Mouse (Mus musculus) kidney, postnatal 4 days (tissue): ENCODE data around the gene C1qtnf9.

Source experiments
- DNase-seq, 2 experiments: peaks; one replicate each; pipeline ENCODE4 v3.0.0; 2021; ENCODE audit warnings: mixed read lengths in 2 of 2

Gene C1qtnf9

GRCm38 (mm10) chr14:60767884-60768283 lies at the start of gene C1qtnf9:
Gene C1qtnf9, plus strand, starts transcription at chr14:60768134.
- DNase-seq = no peak

- no peak for DNase-seq
Observed at GRCm38 (mm10) chr14:60721304-60721703, 46.6 kb upstream of the C1qtnf9 start.

GRCm38 (mm10) chr14:60721938-60722337 lies 46.0 kb upstream of the C1qtnf9 start:
- DNase-seq = no peak

DNA sequence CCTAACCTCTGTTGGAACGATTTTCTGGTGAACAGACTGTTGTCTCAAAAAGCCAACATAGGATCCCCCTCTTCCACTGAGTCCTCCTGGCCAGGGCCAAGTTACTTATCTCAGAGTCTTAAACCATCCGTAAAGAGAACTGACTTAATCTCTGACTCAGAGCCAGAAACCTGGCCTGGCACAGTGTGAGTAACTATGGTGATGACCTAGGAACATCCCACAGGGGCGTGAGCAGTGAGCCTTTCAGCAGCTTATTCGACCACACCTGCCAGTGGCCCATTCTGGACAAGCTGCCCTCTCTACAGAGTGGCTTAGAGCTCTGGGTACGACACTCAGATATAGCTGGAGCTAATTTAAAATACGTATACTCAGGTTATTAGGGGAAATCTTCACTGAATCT lies 41.8 kb upstream of the C1qtnf9 start:
- peak; percentile 50 to 66 for DNase-seq

DNA sequence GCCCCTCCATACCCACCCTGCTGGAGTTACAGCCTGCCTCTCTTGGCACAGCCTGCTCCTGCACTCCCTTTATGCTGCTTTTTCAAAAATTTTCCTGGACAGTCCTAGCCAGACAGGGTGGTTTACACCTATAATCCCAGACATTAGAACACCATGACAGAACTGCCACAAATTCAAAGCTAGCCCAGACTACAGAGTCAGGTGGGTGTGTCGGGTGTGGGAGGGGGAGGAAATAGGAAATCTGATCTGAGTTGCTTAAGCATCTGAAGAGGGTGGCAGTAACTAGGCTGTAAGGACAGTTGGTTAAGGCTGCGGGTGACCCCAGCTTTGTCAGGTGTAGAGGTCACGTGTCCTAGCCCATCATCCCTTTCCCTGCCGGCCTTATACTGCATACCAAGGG lies 40.8 kb upstream of the C1qtnf9 start:
- DNase-seq = no peak

DNA sequence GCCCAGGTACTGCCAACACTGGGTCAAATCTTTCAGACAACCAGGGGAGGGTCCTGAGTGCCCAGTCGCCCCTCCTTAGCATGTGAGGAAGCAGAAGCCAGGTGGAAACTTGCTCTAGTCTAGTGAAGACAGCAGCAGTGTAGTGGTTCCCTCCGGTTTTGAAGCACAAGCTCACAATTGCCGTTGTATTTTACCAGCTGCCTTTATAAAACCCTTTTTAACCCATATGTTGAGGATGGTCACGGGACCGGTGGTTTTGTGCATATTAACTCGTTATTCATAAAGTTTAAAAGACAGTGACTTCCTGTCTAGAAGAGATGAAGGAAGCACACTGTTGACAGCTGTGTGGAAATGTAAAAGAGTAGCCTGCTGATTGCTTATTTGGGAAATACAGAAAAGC lies 35.9 kb upstream of the C1qtnf9 start:
- DNase-seq = no peak

DNA sequence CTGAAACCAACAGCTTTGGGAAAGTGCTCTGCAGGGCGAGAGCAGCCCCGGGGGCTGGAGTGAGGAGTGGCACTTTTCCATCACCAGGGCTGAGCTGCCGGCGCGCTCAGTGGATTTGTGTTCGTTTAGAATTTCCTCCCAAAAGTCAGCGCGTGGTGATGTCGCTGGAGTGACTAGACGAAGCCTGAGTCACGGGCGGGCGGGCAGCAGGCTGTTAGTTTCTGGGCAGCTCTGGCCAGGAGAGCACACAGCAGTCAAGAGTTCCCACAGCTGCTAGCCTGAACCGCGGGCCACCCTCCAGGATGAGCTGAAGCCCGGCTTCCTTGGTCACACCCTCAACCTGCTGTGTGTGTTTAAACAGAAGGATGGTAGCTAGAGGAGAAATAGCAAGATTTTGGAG lies 35.1 kb upstream of the C1qtnf9 start:
- peak; percentile 68 to 77 for DNase-seq

DNA sequence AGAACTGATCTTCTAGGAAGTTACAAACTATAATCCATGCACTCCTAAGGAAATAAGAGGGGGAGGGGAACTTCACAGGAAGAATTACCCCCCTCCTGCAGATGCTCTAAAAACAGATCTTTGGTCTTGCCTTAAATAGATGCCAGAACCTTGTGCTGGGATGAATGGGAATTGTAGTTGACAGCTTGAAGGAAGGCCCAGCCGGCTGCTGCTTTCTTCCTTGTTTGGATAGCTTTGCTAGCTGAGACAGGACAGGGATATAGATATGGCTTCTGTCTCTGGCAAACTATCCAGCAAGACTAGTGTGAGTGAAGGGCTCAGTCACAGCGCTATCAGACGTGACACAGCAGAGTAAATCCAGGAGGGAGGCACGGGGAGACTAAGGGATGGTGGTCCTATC lies 34.2 kb upstream of the C1qtnf9 start:
- DNase-seq = no peak

- DNase-seq = no peak
Observed at GRCm38 (mm10) chr14:60735206-60735605, 32.7 kb upstream of the C1qtnf9 start.

DNA sequence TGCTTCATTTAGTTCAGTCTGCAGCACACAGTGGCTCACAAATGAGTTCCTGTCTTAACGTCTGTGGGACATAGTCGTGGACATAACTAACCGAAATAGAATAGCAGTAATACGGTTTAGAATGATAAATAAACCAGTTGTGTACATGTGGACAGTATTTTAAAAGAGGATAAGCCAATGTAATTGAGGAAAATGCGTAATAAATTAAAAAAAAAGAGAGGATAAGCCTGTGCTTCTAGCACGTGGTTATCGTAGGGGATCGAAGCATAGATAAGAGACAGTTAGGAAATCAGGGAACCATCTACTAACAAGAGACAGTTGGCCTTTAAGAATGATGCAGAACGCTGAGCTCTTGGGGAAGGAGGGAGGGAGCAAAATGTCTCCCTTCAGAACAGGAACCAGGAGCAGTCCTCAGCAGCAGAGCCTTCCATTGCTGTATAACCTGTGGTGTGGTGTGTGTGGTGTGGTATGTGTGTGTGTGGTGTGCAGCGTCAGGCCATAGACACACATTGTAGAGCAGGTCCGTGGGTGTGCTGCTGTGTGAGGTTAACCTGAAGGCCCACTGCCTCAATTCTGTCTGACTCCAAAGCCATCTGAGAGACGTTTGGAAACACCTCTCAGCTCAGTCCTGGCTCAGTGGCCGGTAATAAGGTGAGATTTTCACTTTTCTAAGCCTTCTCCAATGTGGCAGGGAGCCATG lies 31.9 kb upstream of the C1qtnf9 start:
- DNase-seq = no peak

DNA sequence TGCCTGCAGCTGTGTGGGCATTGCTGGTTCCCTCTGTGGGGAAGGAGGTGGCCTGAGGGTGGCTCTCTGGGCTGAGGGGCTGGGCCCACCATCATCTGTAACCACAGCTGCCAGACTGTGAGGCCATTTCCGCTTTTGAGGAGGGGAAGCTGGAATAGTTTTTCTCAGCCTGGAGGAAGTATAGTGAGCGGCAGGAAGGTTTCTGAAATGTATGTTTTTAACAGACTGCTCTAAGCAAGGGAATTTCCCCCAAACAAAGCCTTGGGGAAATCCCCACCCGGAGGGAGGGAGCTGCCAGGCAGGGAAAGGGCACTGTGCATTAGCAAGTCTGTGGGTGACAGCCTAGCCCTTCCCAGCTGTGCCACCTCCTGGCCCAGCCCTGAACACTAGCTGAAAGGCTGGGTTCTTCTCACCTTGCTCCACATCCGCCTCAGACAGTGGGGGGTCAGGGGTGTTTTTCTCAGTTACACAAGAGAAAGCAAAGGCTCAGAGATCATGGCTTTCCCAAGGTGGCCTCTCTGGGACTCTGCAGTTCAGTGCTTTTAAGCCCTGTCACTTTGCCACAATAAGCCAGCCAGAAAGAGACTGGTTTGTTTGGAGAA lies 31.2 kb upstream of the C1qtnf9 start:
- peak; percentile 43 to 67 for DNase-seq

GRCm38 (mm10) chr14:60737202-60737611 lies 30.7 kb upstream of the C1qtnf9 start:
- DNase-seq = no peak

- no peak for DNase-seq
Observed at GRCm38 (mm10) chr14:60738434-60738938, 29.4 kb upstream of the C1qtnf9 start.

- DNase-seq = no peak
Observed at GRCm38 (mm10) chr14:60739155-60739554, 28.8 kb upstream of the C1qtnf9 start.

DNA sequence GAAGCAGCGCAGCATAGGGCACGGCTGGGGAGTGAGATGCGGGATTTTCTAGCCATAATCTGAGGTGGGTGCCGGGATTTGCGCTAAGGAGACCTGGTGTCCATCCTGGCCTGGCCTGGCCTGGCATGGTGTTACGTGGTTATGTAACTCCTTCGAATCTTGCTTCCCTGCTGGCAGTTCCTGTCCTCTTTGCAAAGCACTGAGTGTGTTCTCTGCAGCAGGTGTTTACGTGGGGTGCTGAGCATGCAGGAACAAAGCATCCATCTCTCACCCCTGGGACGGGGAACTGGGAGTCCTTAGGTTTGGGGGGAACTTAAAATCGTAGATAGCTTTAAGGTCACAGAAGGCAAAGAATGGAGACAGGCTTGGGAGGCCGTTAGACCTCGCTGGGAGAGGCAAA lies 28.3 kb upstream of the C1qtnf9 start:
- no peak for DNase-seq

- no peak for DNase-seq
Observed at GRCm38 (mm10) chr14:60740507-60740906, 27.4 kb upstream of the C1qtnf9 start.

DNA sequence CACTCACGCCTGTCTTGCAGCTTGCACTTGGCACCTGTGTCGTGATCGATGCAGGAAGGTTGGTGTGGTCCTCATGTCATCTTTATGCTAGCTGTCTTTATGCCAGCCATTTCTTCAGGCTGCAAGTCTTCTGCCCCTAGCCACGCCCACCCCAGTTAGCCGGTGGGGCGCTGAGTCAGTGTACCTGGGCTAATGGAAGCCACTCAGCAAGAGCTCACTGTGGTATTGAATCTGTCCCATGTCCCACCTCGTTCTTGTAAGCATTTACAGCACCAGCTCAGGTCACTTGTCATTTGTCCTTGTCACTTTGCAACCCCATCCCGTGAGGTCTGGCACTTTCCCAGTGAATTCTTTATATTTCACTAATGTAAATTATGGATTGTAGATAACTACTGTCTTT lies 26.9 kb upstream of the C1qtnf9 start:
- DNase-seq = no peak

DNA sequence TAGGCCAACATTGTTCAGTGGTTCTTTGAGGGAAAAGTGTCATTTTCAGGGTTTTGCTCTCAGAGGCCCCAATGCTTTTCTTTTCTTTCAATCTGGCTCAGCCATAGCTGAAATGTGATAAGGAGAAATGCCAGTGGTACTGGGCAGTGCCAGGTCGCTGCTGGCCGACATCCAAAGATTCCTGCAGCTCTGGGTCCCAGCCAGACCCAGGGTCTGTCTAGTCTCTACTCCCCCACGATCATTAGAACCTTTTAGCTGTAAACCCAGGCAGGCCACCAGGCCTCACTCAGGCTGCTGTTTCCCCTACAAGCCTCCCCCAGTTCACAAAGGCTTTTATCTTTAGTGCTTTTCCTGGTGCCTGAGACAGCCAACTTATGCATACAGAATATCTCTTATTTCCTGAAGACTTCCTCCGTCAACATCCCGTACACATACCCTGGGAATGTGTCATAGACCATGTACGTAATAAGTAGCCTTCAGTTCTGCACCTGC lies 26.4 kb upstream of the C1qtnf9 start:
- DNase-seq = peak; percentile 54 to 61

- DNase-seq = no peak
Observed at GRCm38 (mm10) chr14:60743681-60744080, 24.3 kb upstream of the C1qtnf9 start.

GRCm38 (mm10) chr14:60745201-60745600 lies 22.7 kb upstream of the C1qtnf9 start:
- no peak for DNase-seq

- DNase-seq = no peak
Observed at GRCm38 (mm10) chr14:60746141-60746540, 21.8 kb upstream of the C1qtnf9 start.

DNA sequence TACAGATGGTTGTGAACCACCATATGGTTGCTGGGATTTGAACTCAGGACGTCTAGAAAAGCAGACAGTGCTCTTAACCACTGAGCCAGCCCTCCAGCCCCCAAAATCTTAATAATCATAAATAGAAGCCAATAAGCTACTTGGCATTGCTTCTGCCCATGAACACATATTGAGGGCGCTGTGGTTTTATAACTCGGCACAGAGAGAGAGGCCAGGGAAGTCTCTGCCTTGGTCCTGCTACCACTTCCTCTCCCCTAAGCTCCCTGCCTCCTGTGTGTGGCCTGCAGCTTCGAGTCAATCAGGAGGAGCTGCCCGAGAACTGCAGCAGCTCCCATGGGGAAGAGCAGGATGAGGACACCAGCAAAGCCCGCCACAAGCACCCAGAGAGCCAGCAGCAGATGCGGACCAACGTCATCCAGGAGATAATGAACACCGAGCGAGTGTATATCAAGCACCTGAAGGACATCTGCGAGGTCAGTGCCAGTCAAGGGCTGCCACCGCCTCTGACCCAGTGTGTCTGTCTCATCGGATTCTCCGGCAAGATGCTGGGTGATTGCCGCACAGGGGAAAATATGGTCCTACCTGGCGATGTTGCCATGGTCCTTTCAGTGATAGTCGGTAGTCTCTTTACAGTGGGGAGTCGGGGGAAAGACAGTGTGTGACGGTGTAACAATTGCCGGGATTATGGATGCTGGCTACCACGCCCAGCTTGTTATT lies 20.6 kb upstream of the C1qtnf9 start:
- no peak for DNase-seq

GRCm38 (mm10) chr14:60749880-60750279 lies 18.1 kb upstream of the C1qtnf9 start:
- no peak for DNase-seq

DNA sequence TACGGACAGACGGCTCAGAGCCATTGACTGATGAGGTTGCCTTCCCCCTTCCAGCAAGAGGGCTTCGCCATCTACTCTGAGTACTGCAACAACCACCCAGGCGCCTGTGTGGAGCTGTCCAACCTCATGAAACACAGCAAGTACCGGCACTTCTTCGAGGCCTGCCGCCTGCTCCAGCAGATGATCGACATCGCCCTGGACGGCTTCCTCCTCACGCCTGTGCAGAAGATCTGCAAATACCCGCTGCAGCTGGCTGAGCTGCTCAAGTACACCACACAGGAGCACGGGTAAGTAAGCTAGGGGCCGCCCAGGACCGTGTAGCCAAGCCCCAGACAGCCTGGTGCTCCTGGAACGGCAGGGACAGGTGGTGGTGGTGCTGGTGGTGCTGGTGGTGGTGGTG lies 16.4 kb upstream of the C1qtnf9 start:
- DNase-seq = no peak
